In the genomic region with DNA sequence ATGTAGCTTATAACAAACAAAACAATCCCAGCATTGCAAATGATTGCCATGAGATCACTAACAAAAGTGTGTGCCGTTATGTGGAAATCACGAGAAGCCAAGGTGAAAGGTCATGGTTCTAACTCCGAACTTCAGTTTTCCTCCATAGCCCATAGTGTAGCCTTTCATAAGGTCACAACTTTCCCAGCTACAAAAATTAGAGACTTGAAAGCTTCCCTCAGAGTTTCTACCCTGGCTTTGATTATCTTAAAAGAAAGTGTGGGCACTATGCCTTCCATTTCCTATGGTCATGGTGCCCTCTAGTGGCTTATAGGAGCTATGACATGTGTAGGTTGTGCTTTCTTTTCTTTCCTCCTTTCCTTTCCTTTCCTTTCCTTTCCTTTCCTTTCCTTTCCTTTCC, we compare ENCODE assay signal across 10 mouse cellular contexts.
DNase-seq lines count a peak whose midpoint lies in the region; ATAC-seq and TF ChIP-seq lines count a peak whose summit lies in the region.
"Had no signal": no experiment of that assay in that cellular context is flagged by ENCODE, and none has a peak within 500 bp of the region (broad histone marks: within the 10 kb centered on the region; RNA-seq: fewer than 3 reads in every experiment).

No protein-coding gene starts in this region.

- H3K4me3 ChIP-seq in kidney, adult 2 months (ENCODE audit: insufficient read depth, low read depth, low read length), result no peak overlapping the region
- no peak overlapping the region for H3K4me3 ChIP-seq in kidney, embryonic 16.5 days (ENCODE audit: low read length)
- H3K4me3 ChIP-seq in G1E (ENCODE audit: low read depth, low read length), result no peak overlapping the region
- no peak overlapping the region for H3K4me3 ChIP-seq in embryonic fibroblast, embryonic 13.5 days (ENCODE audit: insufficient read depth, low read length)
- H3K4me3 ChIP-seq in midbrain, postnatal 0 days (ENCODE audit: low read depth, low read length), result no peak overlapping the region
- H3K4me3 ChIP-seq: embryonic facial prominence, embryonic 13.5 days had no signal

- peak; percentile 47 for TF ChIP-seq CTCF in kidney, adult 2 months (conservative IDR thresholded peaks at IDR 0.05; ENCODE audit: insufficient read depth, insufficient read length, low read depth, low read length)
- peak; percentile 51 for TF ChIP-seq CTCF in G1E (IDR thresholded peaks at IDR 0.05; ENCODE audit: low read depth, low read length)
- 0 out of 2 replicates have a peak, but pooled peaks have one; percentile 13 for TF ChIP-seq CTCF in embryonic fibroblast, embryonic 13.5 days (IDR thresholded peaks at IDR 0.05; ENCODE audit: borderline replicate concordance, insufficient read depth, low read length)
- peak; percentile 90 for TF ChIP-seq CTCF in midbrain, postnatal 0 days (IDR thresholded peaks at IDR 0.05)

- no peak overlapping the region for H3K4me2 ChIP-seq in kidney, embryonic 16.5 days (replicated peaks; ENCODE audit: low read depth, low read length)
- H3K4me2 ChIP-seq in midbrain, postnatal 0 days (ENCODE audit: low read depth, low read length, poor library complexity, severe bottlenecking), result no peak overlapping the region
- H3K4me2 ChIP-seq: embryonic facial prominence, embryonic 13.5 days had no signal

- H3K27me3 ChIP-seq in kidney, adult 2 months (replicated peaks; ENCODE audit: control insufficient read depth, insufficient read depth, low read length), result no peaks in the 10 kb centered on the region
- H3K27me3 ChIP-seq in kidney, embryonic 16.5 days (ENCODE audit: insufficient read depth, low read length), result no peaks in the 10 kb centered on the region
- 0 out of 2 replicates have a peak, but pooled peaks cover 1% of the 10 kb centered on the region for H3K27me3 ChIP-seq in G1E (ENCODE audit: insufficient read depth, low read length)
- no peaks in the 10 kb centered on the region for H3K27me3 ChIP-seq in midbrain, postnatal 0 days (ENCODE audit: insufficient read depth, low read length)
- H3K27me3 ChIP-seq: embryonic facial prominence, embryonic 13.5 days had no signal

- WGBS in kidney, adult 2 months, result 28% methylated on average over 3 of the region's 3 CpGs
- 46% methylated on average over 3 of the region's 3 CpGs for WGBS in kidney, embryonic 16.5 days
- WGBS in midbrain, postnatal 0 days, result 34% methylated on average over 3 of the region's 3 CpGs

- H3K4me1 ChIP-seq in kidney, adult 2 months (ENCODE audit: control insufficient read depth, insufficient read depth, low read length), result peaks cover 15% of the 10 kb centered on the region
- H3K4me1 ChIP-seq in kidney, embryonic 16.5 days (ENCODE audit: insufficient read depth, low read length), result 0 out of 2 replicates have a peak, but pooled peaks cover 7% of the 10 kb centered on the region
- H3K4me1 ChIP-seq in G1E (ENCODE audit: insufficient read depth, low read depth, low read length), result no peaks in the 10 kb centered on the region
- H3K4me1 ChIP-seq in embryonic fibroblast, embryonic 13.5 days (ENCODE audit: control insufficient read depth, insufficient read depth, low read length), result no peaks in the 10 kb centered on the region
- H3K4me1 ChIP-seq in midbrain, postnatal 0 days (ENCODE audit: insufficient read depth, low read length), result no peaks in the 10 kb centered on the region

- DNase-seq in kidney, adult 2 months, result peak; percentile 30
- DNase-seq in G1E (ENCODE audit: low spot score), result no peak
- DNase-seq in midbrain, postnatal 0 days (ENCODE audit: low spot score), result peak; percentile 72
- DNase-seq in yolk sac, embryonic 10.5 days (ENCODE audit: low spot score), result no peak
- DNase-seq in right cerebral cortex, postnatal 25 days, result no peak
- no peak for DNase-seq in adrenal gland, adult 8-10 months

- no peaks in the 10 kb centered on the region for H3K36me3 ChIP-seq in kidney, adult 2 months (ENCODE audit: control insufficient read depth, insufficient read depth, low read length)
- peaks cover 6% of the 10 kb centered on the region for H3K36me3 ChIP-seq in kidney, embryonic 16.5 days (ENCODE audit: insufficient read depth, low read length)
- H3K36me3 ChIP-seq in G1E (replicated peaks), result no peaks in the 10 kb centered on the region
- H3K36me3 ChIP-seq in midbrain, postnatal 0 days (ENCODE audit: insufficient read depth, low read length), result no peaks in the 10 kb centered on the region
- H3K36me3 ChIP-seq: embryonic facial prominence, embryonic 13.5 days had no signal

- H3K9ac ChIP-seq in kidney, embryonic 16.5 days (replicated peaks; ENCODE audit: low read length), result no peak overlapping the region
- H3K9ac ChIP-seq in midbrain, postnatal 0 days (replicated peaks; ENCODE audit: low read length, poor library complexity, severe bottlenecking), result no peak overlapping the region
- H3K9ac ChIP-seq: embryonic facial prominence, embryonic 13.5 days had no signal

- no peak overlapping the region for H3K27ac ChIP-seq in kidney, adult 2 months (ENCODE audit: insufficient read depth, low read depth, low read length)
- no peak overlapping the region for H3K27ac ChIP-seq in kidney, embryonic 16.5 days (ENCODE audit: low read length)
- H3K27ac ChIP-seq in embryonic fibroblast, embryonic 13.5 days (ENCODE audit: insufficient read depth, low read length), result no peak overlapping the region
- H3K27ac ChIP-seq in midbrain, postnatal 0 days (ENCODE audit: low read depth, low read length), result no peak overlapping the region
- H3K27ac ChIP-seq: embryonic facial prominence, embryonic 13.5 days; macrophage had no signal

- ATAC-seq in kidney, embryonic 16.5 days (ENCODE audit: low FRiP score, low TSS enrichment), result no peak
- ATAC-seq in G1E (ENCODE audit: extremely low read depth, insufficient number of reproducible peaks, low FRiP score, poor library complexity, severe bottlenecking), result no peak
- ATAC-seq in midbrain, postnatal 0 days (ENCODE audit: low FRiP score), result no peak

- TF ChIP-seq POLR2A in kidney, adult 2 months (IDR thresholded peaks at IDR 0.05; ENCODE audit: low read depth, low read length), result no peak
- TF ChIP-seq POLR2A in embryonic fibroblast, embryonic 13.5 days (IDR thresholded peaks at IDR 0.05; ENCODE audit: low read depth, low read length), result no peak

- H3K9me3 ChIP-seq in kidney, embryonic 16.5 days (ENCODE audit: low read length), result peaks cover 5% of the 10 kb centered on the region
- H3K9me3 ChIP-seq in G1E (replicated peaks), result no peaks in the 10 kb centered on the region
- no peaks in the 10 kb centered on the region for H3K9me3 ChIP-seq in midbrain, postnatal 0 days (ENCODE audit: low read length)
- H3K9me3 ChIP-seq: embryonic facial prominence, embryonic 13.5 days had no signal

Comparison
In these comparisons a context has a peak if more than half of its experiments do, and no peak if none do; other contexts are left out.
1. DNase-seq: peak in kidney, adult 2 months (single experiment) and midbrain, postnatal 0 days (single experiment); none in G1E (single experiment), yolk sac, embryonic 10.5 days (single experiment), right cerebral cortex, postnatal 25 days (single experiment) and adrenal gland, adult 8-10 months (single experiment).
2. CTCF ChIP-seq: peak in every context shown above with its lines; median percentile 90 in midbrain, postnatal 0 days; 51 in G1E; 47 in kidney, adult 2 months; 13 in embryonic fibroblast, embryonic 13.5 days.